Mouse (Mus musculus) testis, adult 2 months (tissue): Measurements from ENCODE around the gene Prdm16.

Source experiments
- CTCF ChIP-seq: fragments of 200-500 bp; IDR thresholded peaks from 2 replicates; pipeline ENCODE4 v1.5.1; 2012; ENCODE audit warnings: low read depth, mild to moderate bottlenecking, inconsistent platforms, low read length, moderate library complexity; ENCODE audit not compliant: control insufficient read depth, insufficient read depth, insufficient replicate concordance
- POLR2A ChIP-seq: fragments of 200-500 bp; IDR thresholded peaks from 2 replicates; pipeline ENCODE4 v1.6.1; 2012; ENCODE audit warnings: low read depth, mild to moderate bottlenecking, inconsistent platforms, low read length, moderate library complexity; ENCODE audit not compliant: control insufficient read depth

- TF ChIP-seq POLR2A (no peak), CTCF (no peak)
Observed at GRCm38 (mm10) chr4:154418327-154418744, 218.3 kb downstream of the Prdm16 start.
